Mouse (Mus musculus): ENCODE results near the gene Erc1. TPM values are rescaled to one million over a fixed set of nuclear protein-coding genes. Genes with fewer than 3 reads are reported as not detected.

Gene Erc1
- polyA plus RNA-seq, 1 experiment from 2014 or later = 26.0 TPM

- WGBS = 83% methylated on average over 10 of the region's 10 CpGs
- Histone ChIP-seq H3K27ac (no peak overlapping the region), H3K36me3 (no peaks in the 10 kb centered on the region), H3K27me3 (ENCODE audit: insufficient read depth, poor library complexity, severe bottlenecking) (no peaks in the 10 kb centered on the region), H3K4me1 (replicated peaks) (peaks cover 5% of the 10 kb centered on the region), H3K4me3 (no peak overlapping the region), H3K9me3 (no peaks in the 10 kb centered on the region)
- DNase-seq (ENCODE audit: low spot score) = no peak
Measured at GRCm38 (mm10) chr6:119562558-119562957, 285.4 kb downstream of the Erc1 start.

GRCm38 (mm10) chr6:119558855-119559254 is 289.1 kb downstream of the Erc1 start:
- Histone ChIP-seq H3K27me3 (ENCODE audit: insufficient read depth, poor library complexity, severe bottlenecking) (no peaks in the 10 kb centered on the region), H3K36me3 (no peaks in the 10 kb centered on the region), H3K4me1 (replicated peaks) (no peaks in the 10 kb centered on the region), H3K27ac (no peak overlapping the region), H3K4me3 (no peak overlapping the region), H3K9me3 (no peaks in the 10 kb centered on the region)
- 79% methylated on average over 7 of the region's 7 CpGs for WGBS
- no peak for DNase-seq (ENCODE audit: low spot score)

- 70% methylated on average over 8 of the region's 8 CpGs for WGBS
- DNase-seq (ENCODE audit: low spot score) = no peak
- 0 out of 2 replicates have a peak, but pooled peaks cover 4% of the 10 kb centered on the region for H3K4me1 ChIP-seq (replicated peaks)
- H3K4me3 ChIP-seq = no peak overlapping the region
- H3K36me3 ChIP-seq = no peaks in the 10 kb centered on the region
- no peaks in the 10 kb centered on the region for H3K9me3 ChIP-seq
- H3K27me3 ChIP-seq (ENCODE audit: insufficient read depth, poor library complexity, severe bottlenecking) = no peaks in the 10 kb centered on the region
- H3K27ac ChIP-seq = no peak overlapping the region
Measured at GRCm38 (mm10) chr6:119554439-119554838, 293.5 kb downstream of the Erc1 start.

GRCm38 (mm10) chr6:119544518-119544864 is 303.5 kb downstream of the Erc1 start:
- WGBS = 1% methylated on average over 14 of the region's 14 CpGs
- H3K27ac ChIP-seq = peak overlapping the region; percentile 91
- peak; percentile 53 for DNase-seq (ENCODE audit: low spot score)

GRCm38 (mm10) chr6:119543803-119544517 is 304.0 kb downstream of the Erc1 start, which contains the start of gene Wnt5b:
Wnt5b (minus strand) TSS chr6:119544347.
- H3K27ac ChIP-seq = peak within 1 kb of the TSS; percentile 91
- peaks cover 34% of the 10 kb centered on the region for H3K4me1 ChIP-seq (replicated peaks)
- peak; percentile 57 for DNase-seq (ENCODE audit: low spot score)
- H3K4me3 ChIP-seq = peak within 1 kb of the TSS; percentile 75
- H3K27me3 ChIP-seq (ENCODE audit: insufficient read depth, poor library complexity, severe bottlenecking) = peaks cover 66% of the 10 kb centered on the region
- under 1% methylated on average over 110 of the region's 120 CpGs for WGBS
- H3K9me3 ChIP-seq = no peaks in the 10 kb centered on the region; the same call in 1 of the 2 replicates
- H3K36me3 ChIP-seq = no peaks in the 10 kb centered on the region

More at GRCm38 (mm10) chr6:119544518-119544864, 303.5 kb downstream of the Erc1 start:
- Histone ChIP-seq H3K36me3 (no peaks in the 10 kb centered on the region), H3K9me3 (no peaks in the 10 kb centered on the region; the same call in 1 of the 2 replicates), H3K4me3 (peak overlapping the region; percentile 75), H3K4me1 (replicated peaks) (peaks cover 34% of the 10 kb centered on the region), H3K27me3 (ENCODE audit: insufficient read depth, poor library complexity, severe bottlenecking) (peaks cover 66% of the 10 kb centered on the region)

GRCm38 (mm10) chr6:119543456-119543802 is 304.5 kb downstream of the Erc1 start:
- H3K9me3 ChIP-seq = no peaks in the 10 kb centered on the region; the same call in 1 of the 2 replicates
- peak overlapping the region; percentile 75 for H3K4me3 ChIP-seq
- no peaks in the 10 kb centered on the region for H3K36me3 ChIP-seq
- peaks cover 34% of the 10 kb centered on the region for H3K4me1 ChIP-seq (replicated peaks)
- H3K27ac ChIP-seq = peak overlapping the region; percentile 91
- peak; percentile 56 for DNase-seq (ENCODE audit: low spot score)
- 2% methylated on average over 30 of the region's 30 CpGs for WGBS
- H3K27me3 ChIP-seq (ENCODE audit: insufficient read depth, poor library complexity, severe bottlenecking) = peaks cover 66% of the 10 kb centered on the region

- no peak for DNase-seq (ENCODE audit: low spot score)
- WGBS = 85% methylated on average over 12 of the region's 12 CpGs
- H3K27me3 ChIP-seq (ENCODE audit: insufficient read depth, poor library complexity, severe bottlenecking) = peaks cover 11% of the 10 kb centered on the region; the same call in 1 of the 2 replicates
Measured at GRCm38 (mm10) chr6:119535867-119536266, 312.1 kb downstream of the Erc1 start.

GRCm38 (mm10) chr6:119533170-119533709 is 314.7 kb downstream of the Erc1 start:
- H3K4me3 ChIP-seq = no peak overlapping the region
- H3K9me3 ChIP-seq = no peaks in the 10 kb centered on the region
- no peak for DNase-seq (ENCODE audit: low spot score)
- H3K27ac ChIP-seq = no peak overlapping the region
- 88% methylated on average over 9 of the region's 9 CpGs for WGBS
- H3K36me3 ChIP-seq = no peaks in the 10 kb centered on the region
- H3K4me1 ChIP-seq (replicated peaks) = no peaks in the 10 kb centered on the region
- H3K27me3 ChIP-seq (ENCODE audit: insufficient read depth, poor library complexity, severe bottlenecking) = peaks cover 4% of the 10 kb centered on the region; the same call in 1 of the 2 replicates

More at GRCm38 (mm10) chr6:119535867-119536266, 312.1 kb downstream of the Erc1 start:
- no peaks in the 10 kb centered on the region for H3K36me3 ChIP-seq
- 0 out of 2 replicates have a peak, but pooled peaks cover 3% of the 10 kb centered on the region for H3K4me1 ChIP-seq (replicated peaks)
- no peak overlapping the region for H3K4me3 ChIP-seq
- H3K27ac ChIP-seq = no peak overlapping the region
- no peaks in the 10 kb centered on the region for H3K9me3 ChIP-seq

GRCm38 (mm10) chr6:119529659-119530058 is 318.3 kb downstream of the Erc1 start:
- H3K9me3 ChIP-seq = no peaks in the 10 kb centered on the region
- no peak overlapping the region for H3K4me3 ChIP-seq
- H3K4me1 ChIP-seq (replicated peaks) = peaks cover 11% of the 10 kb centered on the region; the same call in 1 of the 2 replicates
- H3K36me3 ChIP-seq = no peaks in the 10 kb centered on the region
- DNase-seq (ENCODE audit: low spot score) = no peak
- WGBS = 89% methylated on average over 3 of the region's 3 CpGs
- peaks cover 4% of the 10 kb centered on the region; the same call in 1 of the 2 replicates for H3K27me3 ChIP-seq (ENCODE audit: insufficient read depth, poor library complexity, severe bottlenecking)
- no peak overlapping the region for H3K27ac ChIP-seq

- Histone ChIP-seq H3K9me3 (no peaks in the 10 kb centered on the region), H3K4me3 (no peak overlapping the region), H3K27me3 (ENCODE audit: insufficient read depth, poor library complexity, severe bottlenecking) (no peaks in the 10 kb centered on the region; the same call in 1 of the 2 replicates), H3K27ac (no peak overlapping the region), H3K4me1 (replicated peaks) (peaks cover 33% of the 10 kb centered on the region), H3K36me3 (no peaks in the 10 kb centered on the region)
- no peak for DNase-seq (ENCODE audit: low spot score)
- 81% methylated on average over 5 of the region's 5 CpGs for WGBS
Measured at GRCm38 (mm10) chr6:119526498-119526897, 321.5 kb downstream of the Erc1 start.

- Histone ChIP-seq H3K4me1 (replicated peaks) (peaks cover 41% of the 10 kb centered on the region), H3K27me3 (ENCODE audit: insufficient read depth, poor library complexity, severe bottlenecking) (no peaks in the 10 kb centered on the region), H3K9me3 (no peaks in the 10 kb centered on the region), H3K36me3 (no peaks in the 10 kb centered on the region), H3K4me3 (no peak overlapping the region), H3K27ac (peak overlapping the region; percentile 62)
- 51% methylated on average over 3 of the region's 3 CpGs for WGBS
- no peak for DNase-seq (ENCODE audit: low spot score)
Measured at GRCm38 (mm10) chr6:119521931-119522391, 326.0 kb downstream of the Erc1 start.

- no peak overlapping the region for H3K4me3 ChIP-seq
- H3K4me1 ChIP-seq (replicated peaks) = peaks cover 36% of the 10 kb centered on the region
- 77% methylated on average over 3 of the region's 3 CpGs for WGBS
- peak overlapping the region; percentile 62 for H3K27ac ChIP-seq
- H3K27me3 ChIP-seq (ENCODE audit: insufficient read depth, poor library complexity, severe bottlenecking) = no peaks in the 10 kb centered on the region
- no peaks in the 10 kb centered on the region for H3K36me3 ChIP-seq
- DNase-seq (ENCODE audit: low spot score) = no peak
- H3K9me3 ChIP-seq = no peaks in the 10 kb centered on the region
Measured at GRCm38 (mm10) chr6:119521482-119521900, 326.5 kb downstream of the Erc1 start.

Data from hindbrain, embryonic 10.5 days (tissue).